Mouse (Mus musculus): ENCODE measurements around the gene Arid3a. TPM values are rescaled to one million over a fixed set of nuclear protein-coding genes. Genes with fewer than 3 reads are reported as not detected.

Gene Arid3a
- polyA plus RNA-seq, 1 experiment from 2014 or later, result 16.4 TPM

GRCm38 (mm10) chr10:79991548-79991947, 64.7 kb downstream of the Arid3a start:
- WGBS, result 90% methylated on average over 6 of the region's 6 CpGs
- Histone ChIP-seq H3K4me3 (0 out of 2 replicates have a peak overlapping the region, but pooled peaks have one; percentile 3), H3K27me3 (ENCODE audit: insufficient read depth, poor library complexity, severe bottlenecking) (no peaks in the 10 kb centered on the region), H3K27ac (no peak overlapping the region), H3K9me3 (0 out of 2 replicates have a peak, but pooled peaks cover 3% of the 10 kb centered on the region), H3K4me1 (peaks cover 53% of the 10 kb centered on the region), H3K36me3 (peaks cover 56% of the 10 kb centered on the region)
- no peak for DNase-seq (ENCODE audit: low spot score)

GRCm38 (mm10) chr10:79994397-79995115, 67.7 kb downstream of the Arid3a start:
- peaks cover 58% of the 10 kb centered on the region for H3K36me3 ChIP-seq

GRCm38 (mm10) chr10:79995636-79996035, 68.8 kb downstream of the Arid3a start:
- peaks cover 27% of the 10 kb centered on the region for H3K27me3 ChIP-seq (ENCODE audit: insufficient read depth, poor library complexity, severe bottlenecking)
- 57% methylated on average over 1 of the region's 1 CpGs for WGBS
- 0 out of 2 replicates have a peak, but pooled peaks cover 3% of the 10 kb centered on the region for H3K9me3 ChIP-seq
- H3K4me3 ChIP-seq, result no peak overlapping the region
- no peak overlapping the region for H3K27ac ChIP-seq
- peaks cover 54% of the 10 kb centered on the region for H3K36me3 ChIP-seq
- DNase-seq (ENCODE audit: low spot score), result no peak
- H3K4me1 ChIP-seq, result peaks cover 33% of the 10 kb centered on the region

More at GRCm38 (mm10) chr10:79994397-79995115, 67.7 kb downstream of the Arid3a start:
- 90% methylated on average over 16 of the region's 16 CpGs for WGBS
- DNase-seq (ENCODE audit: low spot score), result no peak
- Histone ChIP-seq H3K27me3 (ENCODE audit: insufficient read depth, poor library complexity, severe bottlenecking) (peaks cover 17% of the 10 kb centered on the region), H3K27ac (peak overlapping the region; percentile 1; the same call in 1 of the 2 replicates), H3K4me3 (no peak overlapping the region), H3K4me1 (peaks cover 42% of the 10 kb centered on the region), H3K9me3 (0 out of 2 replicates have a peak, but pooled peaks cover 3% of the 10 kb centered on the region)

GRCm38 (mm10) chr10:79996272-79997033, 69.6 kb downstream of the Arid3a start, which contains the start of gene Abca7:
Gene Abca7 (plus strand): TSS chr10:79996494.
- Histone ChIP-seq H3K4me3 (peak within 1 kb of the TSS; percentile 68), H3K4me1 (peaks cover 28% of the 10 kb centered on the region), H3K27ac (peak within 1 kb of the TSS; percentile 85), H3K27me3 (ENCODE audit: insufficient read depth, poor library complexity, severe bottlenecking) (peaks cover 36% of the 10 kb centered on the region), H3K36me3 (peaks cover 46% of the 10 kb centered on the region), H3K9me3 (0 out of 2 replicates have a peak, but pooled peaks cover 3% of the 10 kb centered on the region)
- peak; percentile 98 for DNase-seq (ENCODE audit: low spot score)
- under 1% methylated on average over 34 of the region's 34 CpGs for WGBS

GRCm38 (mm10) chr10:79997034-79997760, 70.4 kb downstream of the Arid3a start:
- under 1% methylated on average over 35 of the region's 35 CpGs for WGBS
- no peaks in the 10 kb centered on the region for H3K9me3 ChIP-seq
- H3K36me3 ChIP-seq, result peaks cover 38% of the 10 kb centered on the region
- peak overlapping the region; percentile 68 for H3K4me3 ChIP-seq
- peak; percentile 94 for DNase-seq (ENCODE audit: low spot score)
- peak overlapping the region; percentile 85 for H3K27ac ChIP-seq
- H3K27me3 ChIP-seq (ENCODE audit: insufficient read depth, poor library complexity, severe bottlenecking), result peaks cover 43% of the 10 kb centered on the region
- peaks cover 31% of the 10 kb centered on the region for H3K4me1 ChIP-seq

GRCm38 (mm10) chr10:79997819-79998218, 71.0 kb downstream of the Arid3a start:
- H3K9me3 ChIP-seq, result no peaks in the 10 kb centered on the region
- H3K4me1 ChIP-seq, result peaks cover 37% of the 10 kb centered on the region
- peak overlapping the region; percentile 85 for H3K27ac ChIP-seq
- WGBS, result 4% methylated on average over 15 of the region's 15 CpGs
- DNase-seq (ENCODE audit: low spot score), result no peak
- peak overlapping the region; percentile 68 for H3K4me3 ChIP-seq
- peaks cover 49% of the 10 kb centered on the region for H3K27me3 ChIP-seq (ENCODE audit: insufficient read depth, poor library complexity, severe bottlenecking)
- H3K36me3 ChIP-seq, result peaks cover 32% of the 10 kb centered on the region

GRCm38 (mm10) chr10:80001945-80002344, 75.1 kb downstream of the Arid3a start:
- no peak overlapping the region for H3K4me3 ChIP-seq

GRCm38 (mm10) chr10:80002829-80003228, 76.0 kb downstream of the Arid3a start:
- Histone ChIP-seq H3K9me3 (no peaks in the 10 kb centered on the region), H3K4me1 (peaks cover 32% of the 10 kb centered on the region), H3K4me3 (peak overlapping the region; percentile 20), H3K27ac (peak overlapping the region; percentile 32), H3K27me3 (ENCODE audit: insufficient read depth, poor library complexity, severe bottlenecking) (peaks cover 96% of the 10 kb centered on the region), H3K36me3 (0 out of 2 replicates have a peak, but pooled peaks cover 3% of the 10 kb centered on the region)
- 25% methylated on average over 21 of the region's 21 CpGs for WGBS
- no peak for DNase-seq (ENCODE audit: low spot score)

More at GRCm38 (mm10) chr10:80001945-80002344, 75.1 kb downstream of the Arid3a start:
- 71% methylated on average over 9 of the region's 9 CpGs for WGBS
- H3K36me3 ChIP-seq, result 0 out of 2 replicates have a peak, but pooled peaks cover 3% of the 10 kb centered on the region
- peaks cover 88% of the 10 kb centered on the region for H3K27me3 ChIP-seq (ENCODE audit: insufficient read depth, poor library complexity, severe bottlenecking)
- H3K27ac ChIP-seq, result no peak overlapping the region
- no peak for DNase-seq (ENCODE audit: low spot score)
- no peaks in the 10 kb centered on the region for H3K9me3 ChIP-seq
- H3K4me1 ChIP-seq, result peaks cover 39% of the 10 kb centered on the region

GRCm38 (mm10) chr10:80003374-80004232, 76.8 kb downstream of the Arid3a start:
- WGBS, result 50% methylated on average over 9 of the region's 9 CpGs
- Histone ChIP-seq H3K4me3 (peak overlapping the region; percentile 20; the same call in 1 of the 2 replicates), H3K36me3 (peaks cover 7% of the 10 kb centered on the region), H3K9me3 (no peaks in the 10 kb centered on the region), H3K4me1 (peaks cover 24% of the 10 kb centered on the region), H3K27me3 (ENCODE audit: insufficient read depth, poor library complexity, severe bottlenecking) (peaks cover 91% of the 10 kb centered on the region), H3K27ac (peak overlapping the region; percentile 48; the same call in 1 of the 2 replicates)
- DNase-seq (ENCODE audit: low spot score), result no peak

- Histone ChIP-seq H3K27me3 (ENCODE audit: insufficient read depth, poor library complexity, severe bottlenecking) (peaks cover 84% of the 10 kb centered on the region), H3K9me3 (no peaks in the 10 kb centered on the region), H3K36me3 (peaks cover 13% of the 10 kb centered on the region), H3K4me3 (no peak overlapping the region), H3K4me1 (peaks cover 23% of the 10 kb centered on the region), H3K27ac (no peak overlapping the region)
- no peak for DNase-seq (ENCODE audit: low spot score)
- WGBS, result 90% methylated on average over 8 of the region's 8 CpGs
These were observed 77.4 kb downstream of the Arid3a start for GRCm38 (mm10) chr10:80004233-80004705.

Data from heart, embryonic 10.5 days (tissue).